Mouse (Mus musculus) forebrain, postnatal 0 days (tissue): ENCODE results near the gene Msi1. TPM values are rescaled to one million over a fixed set of nuclear protein-coding genes. Genes with fewer than 3 reads are reported as not detected.

Experiments used
- ATAC-seq: fragments of 200-750 bp; cut with Nextera tagmentation; 2 replicates; pipeline ENCODE4 v1.8.0; 2017; ENCODE audit warnings: mild to moderate bottlenecking, moderate library complexity
- DNase-seq: peaks from one replicate; pipeline ENCODE4 v3.0.0-alpha.2; 2015
- H3K27ac ChIP-seq: fragments of 300-500 bp; sonication (generic); 2 replicates; pipeline ENCODE4 v1.5.1; 2014; ENCODE audit warnings: low read depth, mild to moderate bottlenecking, antibody characterized with exemption, low read length, moderate library complexity, mixed read lengths
- H3K27me3 ChIP-seq: fragments of 300-500 bp; sonication (generic); 2 replicates; pipeline ENCODE4 v1.6.1; 2014; ENCODE audit warnings: mild to moderate bottlenecking, low read length, mixed read lengths; ENCODE audit not compliant: insufficient read depth
- H3K36me3 ChIP-seq: fragments of 300-500 bp; sonication (generic); 2 replicates; pipeline ENCODE4 v1.6.1; 2014; ENCODE audit warnings: mild to moderate bottlenecking, moderate library complexity; ENCODE audit not compliant: insufficient read depth
- H3K4me1 ChIP-seq: fragments of 300-500 bp; sonication (generic); 2 replicates; pipeline ENCODE4 v1.6.1; 2014; ENCODE audit warnings: antibody characterized with exemption; ENCODE audit not compliant: insufficient read depth
- H3K4me2 ChIP-seq: fragments of 300-500 bp; sonication (generic); 2 replicates; pipeline ENCODE4 v1.6.1; 2014; ENCODE audit warnings: low read depth, mild to moderate bottlenecking, moderate library complexity
- H3K4me3 ChIP-seq: fragments of 300-500 bp; sonication (generic); 2 replicates; pipeline ENCODE4 v1.5.1; 2014; ENCODE audit warnings: low read depth, low read length, mixed read lengths
- H3K9ac ChIP-seq: fragments of 300-500 bp; sonication (generic); 2 replicates; pipeline ENCODE4 v1.6.1; 2014; ENCODE audit warnings: mild to moderate bottlenecking
- H3K9me3 ChIP-seq: fragments of 300-500 bp; sonication (generic); 2 replicates; pipeline ENCODE4 v1.6.1; 2016; ENCODE audit warnings: low read length
- CTCF ChIP-seq: sonication (generic); IDR thresholded peaks from 2 replicates; pipeline ENCODE4 v1.5.1; 2016; ENCODE audit warnings: antibody characterized with exemption, control low read depth, low read depth
- WGBS: fragments of 180-500 bp; shearing (Covaris S2); extraction: QIAGEN DNeasy Blood & Tissue Kit; methylation state at CpG from one replicate; pipeline ENCODE4 v1.1.7; 2014; 5-methylcytosine and 5-hydroxymethylcytosine counted together
- polyA plus RNA-seq: library from polyadenylated mRNA; unstranded; fragments of >200 nt; fragmentation: Nextera tagmentation; extraction: Ambion mirVana; gene quantifications from 2 replicates; pipeline ENCODE4 v1.2.1, GENCODE M21; 2015
- total RNA-seq: library from RNA; depleted of rRNA; stranded (reverse); fragments of >200 nt; gene quantifications from 2 replicates; pipeline ENCODE4 v1.2.3, GENCODE M21; 2014

The Msi1 gene
- total and polyA plus RNA-seq, 2 experiments from 2014 or later: 49.9 to 65.9 TPM

DNA sequence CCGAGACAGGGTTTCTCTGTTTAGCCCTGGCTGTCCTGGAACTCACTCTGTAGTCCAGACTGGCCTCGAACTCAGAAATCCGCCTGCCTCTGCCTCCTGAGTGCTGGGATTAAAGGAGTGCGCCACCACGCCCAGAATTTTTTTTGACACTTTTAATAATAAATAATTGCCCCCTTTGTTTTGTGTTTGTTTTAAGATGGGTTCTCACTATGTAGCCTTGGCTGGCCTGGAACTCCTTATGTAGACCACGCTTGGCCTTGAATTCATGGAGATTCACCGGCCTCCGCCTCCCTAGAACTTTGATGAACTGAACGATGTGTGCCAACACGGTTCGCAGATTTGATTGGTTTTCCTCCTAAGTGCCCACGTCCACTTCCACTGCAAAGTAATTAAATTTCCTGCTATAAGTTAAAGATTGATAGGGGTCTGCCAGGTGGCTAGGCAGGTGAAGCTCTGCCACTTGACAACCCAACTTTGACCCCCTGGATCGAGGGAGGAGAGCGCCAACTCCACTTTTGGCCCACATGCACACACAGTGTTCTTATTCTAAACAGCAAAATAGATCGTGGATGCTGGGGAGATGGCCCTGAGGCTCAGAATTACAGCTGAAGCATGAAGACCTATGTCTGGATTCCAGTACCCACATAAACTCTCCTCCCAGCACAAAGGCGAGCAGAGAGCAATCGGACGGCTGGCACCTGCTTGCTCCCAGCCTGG lies 56.2 kb downstream of the Msi1 start:
- Histone ChIP-seq H3K27ac (no peak overlapping the region), H3K36me3 (no peaks in the 10 kb centered on the region), H3K4me2 (no peak overlapping the region), H3K27me3 (no peaks in the 10 kb centered on the region), H3K9me3 (no peaks in the 10 kb centered on the region), H3K4me1 (peaks cover 5% of the 10 kb centered on the region), H3K4me3 (no peak overlapping the region), H3K9ac (no peak overlapping the region)
- DNase-seq (no peak), ATAC-seq (no peak)
- 84% methylated on average over 18 of the region's 18 CpGs for WGBS
- TF ChIP-seq CTCF: no peak

DNA sequence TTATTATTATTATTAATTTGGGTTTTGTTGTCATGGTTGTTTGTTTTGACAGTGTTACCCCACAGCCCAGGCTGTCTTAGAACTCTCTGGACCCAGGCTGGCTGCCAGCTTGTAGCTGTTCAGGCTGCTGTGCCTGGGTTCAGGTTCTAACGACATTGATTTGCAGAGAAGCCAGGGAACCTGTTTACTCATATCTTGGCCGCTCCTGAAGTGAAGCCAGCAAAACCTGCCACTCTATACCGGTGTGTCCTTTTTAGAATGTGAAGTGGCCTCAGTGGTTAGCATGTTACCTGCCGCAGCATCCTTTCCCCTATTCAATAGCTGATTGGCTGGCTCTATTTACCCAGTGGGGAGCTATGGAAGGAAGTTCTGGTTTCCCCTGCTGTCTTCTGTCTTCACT lies 57.3 kb downstream of the Msi1 start:
- Histone ChIP-seq H3K4me1 (peaks cover 6% of the 10 kb centered on the region), H3K4me2 (no peak overlapping the region), H3K36me3 (no peaks in the 10 kb centered on the region), H3K4me3 (no peak overlapping the region), H3K9ac (no peak overlapping the region), H3K27ac (no peak overlapping the region), H3K27me3 (no peaks in the 10 kb centered on the region), H3K9me3 (no peaks in the 10 kb centered on the region)
- no peak for TF ChIP-seq CTCF
- DNase-seq (no peak), ATAC-seq (no peak)
- WGBS: 65% methylated on average over 4 of the region's 4 CpGs

DNA sequence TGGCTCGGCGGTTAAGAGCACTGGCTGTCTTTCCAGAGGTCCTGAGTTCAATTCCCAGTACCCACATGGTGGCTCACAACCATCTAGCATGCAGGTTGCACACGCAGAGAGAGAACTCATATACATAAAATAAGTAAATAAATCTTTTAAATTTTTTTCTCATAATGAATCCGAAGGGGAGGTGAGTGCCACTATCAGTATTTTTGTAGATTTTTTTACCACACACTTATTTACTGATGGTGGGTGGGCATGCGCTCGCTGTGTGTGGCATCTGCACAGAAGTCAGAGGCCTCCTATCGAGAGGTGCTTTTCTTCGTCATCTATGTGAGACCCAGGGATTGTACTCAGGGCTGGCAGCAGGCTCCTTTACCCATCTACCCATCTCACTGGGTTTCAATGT lies 58.0 kb downstream of the Msi1 start:
- WGBS: 83% methylated on average over 8 of the region's 8 CpGs
- no peak overlapping the region for H3K4me2 ChIP-seq
- DNase-seq: no peak
- no peak overlapping the region for H3K9ac ChIP-seq
- H3K9me3 ChIP-seq: no peaks in the 10 kb centered on the region
- no peaks in the 10 kb centered on the region for H3K27me3 ChIP-seq
- no peak overlapping the region for H3K4me3 ChIP-seq
- peaks cover 10% of the 10 kb centered on the region for H3K4me1 ChIP-seq
- no peak overlapping the region for H3K27ac ChIP-seq
- ATAC-seq: no peak
- TF ChIP-seq CTCF: no peak
- H3K36me3 ChIP-seq: no peaks in the 10 kb centered on the region

DNA sequence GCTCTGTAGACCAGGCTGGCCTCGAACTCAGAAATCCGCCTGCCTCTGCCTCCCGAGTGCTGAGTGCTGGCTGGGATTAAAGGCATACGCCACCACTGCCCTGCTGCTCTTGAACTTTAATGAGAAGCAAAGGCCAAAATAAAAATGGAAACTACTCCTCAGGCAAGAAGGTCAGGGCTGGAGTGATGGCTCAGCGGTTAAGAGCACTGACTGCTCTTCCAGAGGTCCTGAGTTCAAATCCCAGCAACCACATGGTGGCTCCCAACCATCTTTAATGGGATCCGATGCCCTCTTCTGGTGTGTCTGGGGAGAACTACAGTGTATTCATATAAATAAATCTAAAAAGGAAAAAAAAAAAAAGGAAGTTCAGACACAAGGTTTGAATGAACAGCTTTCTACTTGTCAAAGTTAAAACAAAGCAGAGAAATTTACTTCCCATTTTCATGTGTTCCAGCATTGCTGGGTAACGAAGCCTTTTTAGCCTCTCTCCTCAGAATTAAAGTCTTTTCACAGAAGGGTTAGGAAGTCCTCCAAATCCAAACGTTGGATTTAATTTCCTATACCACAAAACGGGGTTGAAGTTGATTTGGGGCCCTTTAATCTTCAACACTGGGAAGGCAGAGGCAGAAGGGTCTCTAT lies 58.7 kb downstream of the Msi1 start:
- H3K4me2 ChIP-seq: peak overlapping the region; percentile 72; the same call in 1 of the 2 replicates
- H3K9me3 ChIP-seq: no peaks in the 10 kb centered on the region
- no peak overlapping the region for H3K4me3 ChIP-seq
- 69% methylated on average over 9 of the region's 9 CpGs for WGBS
- H3K27me3 ChIP-seq: no peaks in the 10 kb centered on the region
- no peak for DNase-seq
- H3K36me3 ChIP-seq: no peaks in the 10 kb centered on the region
- no peak for ATAC-seq
- 0 out of 2 replicates have a peak overlapping the region, but pooled peaks have one; percentile 82 for H3K9ac ChIP-seq
- no peak overlapping the region for H3K27ac ChIP-seq
- TF ChIP-seq CTCF: 0 out of 2 replicates have a peak, but pooled peaks have one; percentile 4
- peaks cover 6% of the 10 kb centered on the region; the same call in 1 of the 2 replicates for H3K4me1 ChIP-seq

DNA sequence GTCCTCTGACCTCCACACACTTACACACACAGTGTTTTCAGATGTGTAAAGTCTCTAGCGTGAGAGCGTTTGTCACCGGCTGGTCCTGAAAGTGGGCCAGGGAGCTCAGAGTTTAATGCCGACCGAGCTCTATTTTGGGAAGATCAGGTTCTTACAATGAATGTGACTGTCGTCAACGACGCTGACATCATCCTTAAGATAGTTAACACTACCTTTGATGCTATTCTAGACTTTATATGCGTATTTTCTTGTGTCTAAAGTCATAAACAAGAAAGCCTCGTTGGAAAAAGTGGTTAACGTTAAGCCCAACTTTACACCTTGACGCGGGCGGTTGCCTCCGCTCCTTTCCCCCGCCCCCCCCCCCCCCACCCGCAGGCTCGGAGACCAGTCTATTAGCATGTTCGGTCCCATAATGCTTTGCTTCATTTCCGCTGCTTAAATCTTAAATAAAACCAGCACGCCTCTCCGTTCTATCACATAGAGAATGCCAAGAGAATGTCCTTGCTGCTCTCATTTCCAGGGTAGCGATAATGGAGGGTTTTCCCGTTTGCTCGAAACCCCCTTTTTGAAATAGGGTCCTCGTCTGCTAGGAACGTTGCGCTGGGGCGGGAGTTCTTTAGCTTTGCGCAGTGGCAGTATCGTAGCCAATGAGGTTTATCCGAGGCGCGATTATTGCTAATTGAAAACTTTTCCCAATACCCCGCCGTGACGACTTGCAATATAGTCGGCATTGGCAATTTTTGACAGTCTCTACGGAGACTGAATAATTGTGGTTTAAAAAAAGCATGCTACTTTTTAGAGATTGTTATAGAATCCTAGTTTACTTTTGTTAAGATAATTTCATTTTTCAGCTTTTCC lies 59.7 kb downstream of the Msi1 start:
- peak overlapping the region; percentile 72 for H3K4me2 ChIP-seq
- H3K9ac ChIP-seq: peak overlapping the region; percentile 82
- peak; percentile 92 for DNase-seq
- ATAC-seq: peak; percentile 82
- no peak for TF ChIP-seq CTCF
- H3K27ac ChIP-seq: peak overlapping the region; percentile 100
- H3K4me3 ChIP-seq: peak overlapping the region; percentile 32
- no peaks in the 10 kb centered on the region for H3K36me3 ChIP-seq
- H3K9me3 ChIP-seq: no peaks in the 10 kb centered on the region
- no peaks in the 10 kb centered on the region for H3K27me3 ChIP-seq
- under 1% methylated on average over 39 of the region's 39 CpGs for WGBS
- H3K4me1 ChIP-seq: peaks cover 6% of the 10 kb centered on the region; the same call in 1 of the 2 replicates

DNA sequence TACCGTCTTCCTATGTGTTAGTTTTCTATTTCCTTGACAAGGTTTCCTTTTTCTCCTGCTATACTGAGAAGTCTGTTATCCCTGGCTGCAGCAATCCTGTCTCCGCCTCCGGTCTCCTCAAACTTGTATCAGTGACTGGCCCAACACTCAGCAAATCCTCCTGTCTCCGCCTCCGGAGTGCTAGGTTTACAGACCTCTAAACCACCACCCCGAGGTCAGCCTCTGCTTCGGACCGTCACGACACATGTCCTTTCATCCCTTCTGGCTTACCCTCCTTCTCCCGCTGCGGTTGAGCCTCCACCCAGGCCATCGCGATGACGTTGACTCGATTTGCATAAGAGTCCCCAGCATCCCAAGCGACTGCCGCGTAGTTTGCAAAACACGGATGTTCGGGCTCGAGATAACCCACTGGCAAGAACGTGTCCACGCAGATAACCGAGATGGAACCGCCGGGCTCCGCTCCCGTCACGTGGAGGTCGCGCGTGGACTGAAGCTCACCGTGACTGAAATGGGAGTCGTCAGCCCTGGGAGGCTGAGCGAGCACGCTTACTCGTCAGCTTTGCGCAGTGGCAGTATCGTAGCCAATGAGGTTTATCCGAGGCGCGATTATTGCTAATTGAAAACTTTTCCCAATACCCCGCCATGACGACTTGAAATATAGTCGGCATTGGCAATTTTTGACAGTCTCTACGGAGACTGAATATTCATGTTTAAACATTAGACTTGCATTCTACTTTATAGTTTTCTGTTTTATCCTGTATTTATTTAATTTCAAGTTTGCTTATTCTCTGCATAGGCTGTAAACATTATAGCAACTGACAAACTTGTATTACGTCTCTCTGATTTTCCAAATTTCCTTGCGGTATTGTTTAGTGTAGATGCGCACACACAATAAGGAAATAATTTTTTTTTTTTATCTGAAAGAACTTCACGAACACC lies 60.6 kb downstream of the Msi1 start:
- Histone ChIP-seq H3K36me3 (no peaks in the 10 kb centered on the region), H3K4me1 (peaks cover 6% of the 10 kb centered on the region; the same call in 1 of the 2 replicates), H3K9ac (peak overlapping the region; percentile 82), H3K27ac (peak overlapping the region; percentile 100), H3K4me3 (peak overlapping the region; percentile 32), H3K4me2 (peak overlapping the region; percentile 72), H3K27me3 (no peaks in the 10 kb centered on the region), H3K9me3 (no peaks in the 10 kb centered on the region)
- under 1% methylated on average over 50 of the region's 50 CpGs for WGBS
- DNase-seq (peak; percentile 96), ATAC-seq (peak; percentile 84)
- no peak for TF ChIP-seq CTCF
